Mouse (Mus musculus): Measurements from ENCODE around the gene Alox5ap. TPM values are rescaled to one million over a fixed set of nuclear protein-coding genes. Genes with fewer than 3 reads are reported as not detected.
A peak's percentile ranks its signal among the peaks of the same experiment; 100 is the strongest.

Alox5ap gene
- total and polyA plus RNA-seq, 2 experiments from 2014 or later, result 10.8 to 11.6 TPM

DNA sequence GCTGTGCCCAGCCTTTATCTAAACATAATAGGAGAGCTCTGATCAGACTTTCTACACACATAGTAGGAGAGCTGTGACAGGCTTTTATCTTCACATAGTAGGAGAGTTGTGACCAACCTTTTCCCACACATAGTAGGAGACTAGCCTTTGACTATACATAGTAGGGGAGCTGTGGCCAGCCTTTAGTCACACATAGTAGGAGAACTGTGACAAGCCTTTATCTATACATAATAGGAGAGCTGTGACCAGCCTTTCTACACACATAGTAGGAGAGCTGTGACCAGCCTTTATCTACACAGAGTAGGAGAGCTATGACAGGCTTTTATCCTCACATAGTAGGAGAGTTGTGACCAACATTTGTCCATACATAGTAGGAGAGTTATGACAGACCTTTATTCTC lies 19.3 kb downstream of the Alox5ap start:
- no peaks in the 10 kb centered on the region for H3K9me3 ChIP-seq (ENCODE audit: low read length)
- H3K27ac ChIP-seq (ENCODE audit: low read depth, low read length), result no peak overlapping the region
- DNase-seq, result no peak
- H3K4me3 ChIP-seq (ENCODE audit: low read depth, low read length), result no peak overlapping the region
- H3K9ac ChIP-seq, result no peak overlapping the region
- no peak for ATAC-seq
- H3K36me3 ChIP-seq (ENCODE audit: insufficient read depth), result no peaks in the 10 kb centered on the region
- H3K27me3 ChIP-seq (ENCODE audit: insufficient read depth, low read length), result no peaks in the 10 kb centered on the region; the same call in 1 of the 2 replicates
- H3K4me1 ChIP-seq (ENCODE audit: insufficient read depth), result 0 out of 2 replicates have a peak, but pooled peaks cover 2% of the 10 kb centered on the region
- TF ChIP-seq CTCF (IDR thresholded peaks at IDR 0.05; ENCODE audit: low read depth), result no peak
- H3K4me2 ChIP-seq (ENCODE audit: low read depth), result no peak overlapping the region

DNA sequence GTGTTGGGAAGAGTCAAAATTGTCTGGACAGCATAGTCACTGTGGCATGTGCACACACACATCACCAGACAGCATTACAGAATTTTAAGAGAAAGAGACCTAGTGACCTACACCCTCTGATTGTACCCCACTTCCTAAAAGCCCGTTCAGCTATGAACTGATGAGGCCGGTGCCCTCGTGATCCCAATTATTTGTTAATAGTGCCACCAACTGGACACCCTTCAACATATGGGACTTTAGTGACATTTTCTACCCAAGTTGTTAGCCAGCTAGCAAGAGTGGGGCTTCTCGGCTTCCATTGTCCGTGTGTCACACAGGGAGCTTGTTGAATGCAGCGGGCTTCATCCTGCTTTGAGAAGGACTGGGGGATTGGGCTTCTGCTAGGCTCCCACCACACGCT lies 21.5 kb downstream of the Alox5ap start:
- no peak overlapping the region for H3K9ac ChIP-seq
- no peak overlapping the region for H3K27ac ChIP-seq (ENCODE audit: low read depth, low read length)
- no peaks in the 10 kb centered on the region for H3K36me3 ChIP-seq (ENCODE audit: insufficient read depth)
- H3K4me2 ChIP-seq (ENCODE audit: low read depth), result no peak overlapping the region
- no peaks in the 10 kb centered on the region for H3K27me3 ChIP-seq (ENCODE audit: insufficient read depth, low read length)
- no peak overlapping the region for H3K4me3 ChIP-seq (ENCODE audit: low read depth, low read length)
- H3K9me3 ChIP-seq (ENCODE audit: low read length), result no peaks in the 10 kb centered on the region
- ATAC-seq, result no peak
- 39% methylated on average over 7 of the region's 7 CpGs for WGBS
- DNase-seq, result no peak
- no peak; the same call in 1 of the 2 replicates for TF ChIP-seq CTCF (IDR thresholded peaks at IDR 0.05; ENCODE audit: low read depth)
- H3K4me1 ChIP-seq (ENCODE audit: insufficient read depth), result no peaks in the 10 kb centered on the region

DNA sequence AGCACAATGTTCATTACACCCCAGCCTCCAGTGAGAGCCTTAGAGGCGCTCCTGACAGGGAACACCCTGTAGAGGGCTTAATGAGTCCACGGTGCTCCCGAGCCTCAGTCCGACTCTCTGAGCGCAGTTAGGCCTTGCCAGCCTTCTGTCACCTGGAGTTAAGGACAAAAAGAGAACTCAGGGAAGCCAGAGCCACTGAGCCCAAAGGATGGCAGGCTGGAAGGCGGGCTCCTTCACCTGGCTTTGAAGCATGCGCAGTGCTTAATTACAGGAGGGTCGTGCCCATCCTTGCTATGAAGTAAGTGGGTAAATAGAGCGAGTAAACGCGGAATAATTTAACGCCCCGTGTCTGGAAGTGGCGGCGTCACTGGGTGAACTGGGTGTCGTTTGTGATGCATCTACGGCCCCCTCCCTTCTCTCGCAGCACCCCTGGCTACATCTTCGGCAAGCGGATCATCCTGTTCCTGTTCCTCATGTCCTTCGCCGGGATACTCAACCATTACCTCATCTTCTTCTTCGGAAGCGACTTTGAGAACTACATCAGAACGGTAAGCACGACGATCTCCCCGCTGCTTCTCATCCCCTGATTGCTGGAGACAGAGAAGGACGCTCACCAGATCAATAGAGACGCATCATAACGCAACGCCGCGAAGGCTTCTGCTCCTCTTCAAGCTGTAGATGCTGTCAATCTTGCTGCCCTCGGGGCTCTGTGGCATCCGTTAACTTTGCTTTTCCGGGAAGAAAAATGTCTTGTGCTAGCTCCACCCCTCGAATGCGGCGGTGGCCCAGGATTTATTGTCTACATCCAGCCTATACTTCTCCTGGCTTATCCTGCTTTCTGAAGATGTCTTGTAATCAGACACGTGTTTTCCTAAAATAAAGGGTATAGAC lies 22.8 kb downstream of the Alox5ap start:
- H3K9me3 ChIP-seq (ENCODE audit: low read length), result no peaks in the 10 kb centered on the region
- peak overlapping the region; percentile 54 for H3K4me2 ChIP-seq (ENCODE audit: low read depth)
- peak; percentile 69 for ATAC-seq
- H3K4me1 ChIP-seq (ENCODE audit: insufficient read depth), result no peaks in the 10 kb centered on the region
- H3K27me3 ChIP-seq (ENCODE audit: insufficient read depth, low read length), result no peaks in the 10 kb centered on the region
- peak; percentile 64 for DNase-seq
- WGBS, result 23% methylated on average over 41 of the region's 41 CpGs
- H3K4me3 ChIP-seq (ENCODE audit: low read depth, low read length), result peak overlapping the region; percentile 30
- peak overlapping the region; percentile 29 for H3K9ac ChIP-seq
- no peaks in the 10 kb centered on the region for H3K36me3 ChIP-seq (ENCODE audit: insufficient read depth)
- TF ChIP-seq CTCF (IDR thresholded peaks at IDR 0.05; ENCODE audit: low read depth), result peak; percentile 23; the same call in 1 of the 2 replicates
- H3K27ac ChIP-seq (ENCODE audit: low read depth, low read length), result peak overlapping the region; percentile 45; the same call in 1 of the 2 replicates

DNA sequence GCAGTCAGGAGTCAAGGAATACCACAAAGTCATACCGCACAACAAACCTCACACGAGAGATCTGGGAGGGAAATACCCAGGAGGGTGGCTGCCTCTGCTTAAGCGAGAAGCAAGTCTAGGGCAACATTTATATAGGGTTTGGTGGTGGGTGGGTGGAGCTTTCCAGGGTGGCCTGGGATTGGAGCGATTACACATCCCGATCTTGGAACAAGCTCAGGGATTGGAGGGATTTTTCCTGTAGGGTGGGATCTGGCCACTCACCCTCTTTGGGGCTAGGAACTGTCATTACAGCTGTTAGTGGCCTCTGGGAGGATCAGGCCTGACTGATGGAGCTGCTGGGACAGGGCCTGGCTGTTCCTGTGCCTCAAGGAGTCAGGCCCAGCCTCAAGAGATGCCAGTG lies 26.7 kb downstream of the Alox5ap start:
- Histone ChIP-seq H3K27me3 (ENCODE audit: insufficient read depth, low read length) (no peaks in the 10 kb centered on the region), H3K36me3 (ENCODE audit: insufficient read depth) (no peaks in the 10 kb centered on the region), H3K4me1 (ENCODE audit: insufficient read depth) (no peaks in the 10 kb centered on the region), H3K9ac (no peak overlapping the region), H3K4me3 (ENCODE audit: low read depth, low read length) (no peak overlapping the region), H3K4me2 (ENCODE audit: low read depth) (no peak overlapping the region), H3K27ac (ENCODE audit: low read depth, low read length) (no peak overlapping the region), H3K9me3 (ENCODE audit: low read length) (no peaks in the 10 kb centered on the region)
- no peak for TF ChIP-seq CTCF (IDR thresholded peaks at IDR 0.05; ENCODE audit: low read depth)
- DNase-seq (no peak), ATAC-seq (no peak)
- WGBS, result 81% methylated on average over 5 of the region's 5 CpGs

DNA sequence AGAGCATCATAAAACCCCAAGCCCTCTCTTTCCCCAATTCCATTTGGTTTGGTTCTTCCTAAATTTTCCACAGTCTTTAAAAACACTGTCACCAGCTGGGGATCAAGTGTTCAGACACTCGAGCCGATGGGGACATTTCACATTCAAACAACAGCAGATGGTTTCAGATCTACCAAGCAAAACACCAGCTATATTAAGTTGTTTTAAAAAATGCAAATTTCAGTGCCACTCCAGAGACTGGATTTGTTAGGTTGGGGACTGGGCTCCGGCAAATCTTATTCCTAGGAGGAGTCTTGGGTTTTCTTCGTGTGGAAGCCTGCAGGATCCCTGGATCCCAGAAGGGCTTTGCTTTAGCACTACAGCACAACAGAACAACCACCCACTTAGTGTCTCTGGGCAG lies 28.5 kb downstream of the Alox5ap start:
- Histone ChIP-seq H3K4me2 (ENCODE audit: low read depth) (no peak overlapping the region), H3K9me3 (ENCODE audit: low read length) (no peaks in the 10 kb centered on the region), H3K36me3 (ENCODE audit: insufficient read depth) (no peaks in the 10 kb centered on the region), H3K27ac (ENCODE audit: low read depth, low read length) (peak overlapping the region; percentile 54), H3K4me3 (ENCODE audit: low read depth, low read length) (no peak overlapping the region), H3K4me1 (ENCODE audit: insufficient read depth) (no peaks in the 10 kb centered on the region), H3K9ac (no peak overlapping the region), H3K27me3 (ENCODE audit: insufficient read depth, low read length) (no peaks in the 10 kb centered on the region)
- WGBS, result 47% methylated on average over 4 of the region's 4 CpGs
- TF ChIP-seq CTCF (IDR thresholded peaks at IDR 0.05; ENCODE audit: low read depth), result no peak
- DNase-seq (peak; percentile 64), ATAC-seq (peak; percentile 86)

DNA sequence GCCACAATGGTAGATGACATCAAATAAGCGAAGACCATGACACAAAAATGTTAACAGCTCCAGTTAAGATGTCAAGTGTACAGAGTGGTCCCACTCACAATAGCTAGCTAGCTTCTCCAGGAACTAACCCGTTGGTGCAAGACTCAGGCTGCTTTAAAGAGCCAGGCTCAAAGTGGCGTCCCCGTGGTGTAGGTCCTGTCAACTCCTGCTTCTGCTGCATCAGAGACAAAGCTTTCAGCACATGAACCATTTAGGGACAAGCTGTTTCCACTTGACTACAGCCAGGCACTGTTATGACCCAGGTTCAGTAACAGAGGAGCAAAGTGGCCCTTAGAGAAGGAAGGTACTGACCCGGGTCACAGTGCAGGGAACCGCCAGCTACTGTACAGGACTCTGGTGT lies 32.2 kb downstream of the Alox5ap start:
- WGBS, result 91% methylated on average over 6 of the region's 6 CpGs
- H3K9ac ChIP-seq, result no peak overlapping the region
- no peak for TF ChIP-seq CTCF (IDR thresholded peaks at IDR 0.05; ENCODE audit: low read depth)

DNA sequence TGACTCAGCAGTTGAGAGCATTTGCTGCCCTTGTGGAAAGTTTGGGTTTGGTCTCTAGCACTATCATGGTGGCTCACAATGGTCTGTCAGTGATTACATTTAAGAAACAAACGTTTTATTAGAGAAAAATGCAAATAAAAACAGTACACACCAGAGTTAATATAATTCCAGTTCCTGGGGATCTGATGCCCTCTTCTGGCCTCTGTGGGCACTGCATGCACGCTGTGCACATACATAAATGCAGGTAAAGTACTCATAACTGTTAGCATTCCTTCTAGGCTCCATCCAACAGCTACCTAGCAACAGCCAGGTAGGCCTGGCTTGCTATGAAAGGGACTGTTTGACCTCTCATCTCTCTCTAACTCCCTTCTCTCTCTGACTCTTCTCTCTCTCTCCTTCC lies 32.9 kb downstream of the Alox5ap start:
- H3K27me3 ChIP-seq (ENCODE audit: insufficient read depth, low read length), result no peaks in the 10 kb centered on the region
- H3K36me3 ChIP-seq (ENCODE audit: insufficient read depth), result no peaks in the 10 kb centered on the region
- no peaks in the 10 kb centered on the region for H3K4me1 ChIP-seq (ENCODE audit: insufficient read depth)
- no peak overlapping the region for H3K9ac ChIP-seq
- no peak for DNase-seq
- 58% methylated on average over 2 of the region's 2 CpGs for WGBS
- ATAC-seq, result no peak
- no peak overlapping the region for H3K4me2 ChIP-seq (ENCODE audit: low read depth)
- TF ChIP-seq CTCF (IDR thresholded peaks at IDR 0.05; ENCODE audit: low read depth), result peak; percentile 50
- H3K9me3 ChIP-seq (ENCODE audit: low read length), result no peaks in the 10 kb centered on the region
- H3K4me3 ChIP-seq (ENCODE audit: low read depth, low read length), result no peak overlapping the region
- no peak overlapping the region for H3K27ac ChIP-seq (ENCODE audit: low read depth, low read length)

More for the DNA sequence above, 32.2 kb downstream of the Alox5ap start:
- no peak for DNase-seq
- Histone ChIP-seq H3K27ac (ENCODE audit: low read depth, low read length) (no peak overlapping the region), H3K9me3 (ENCODE audit: low read length) (no peaks in the 10 kb centered on the region), H3K4me1 (ENCODE audit: insufficient read depth) (no peaks in the 10 kb centered on the region), H3K4me3 (ENCODE audit: low read depth, low read length) (no peak overlapping the region), H3K36me3 (ENCODE audit: insufficient read depth) (no peaks in the 10 kb centered on the region), H3K4me2 (ENCODE audit: low read depth) (no peak overlapping the region), H3K27me3 (ENCODE audit: insufficient read depth, low read length) (no peaks in the 10 kb centered on the region)
- no peak for ATAC-seq
